Mouse (Mus musculus) testis, adult 2 months (tissue): ENCODE measurements around the gene Mrps6.

Source experiments
- CTCF ChIP-seq: fragments of 200-500 bp; IDR thresholded peaks from 2 replicates; pipeline ENCODE4 v1.5.1; 2012; ENCODE audit warnings: low read depth, mild to moderate bottlenecking, inconsistent platforms, low read length, moderate library complexity; ENCODE audit not compliant: control insufficient read depth, insufficient read depth, insufficient replicate concordance
- POLR2A ChIP-seq: fragments of 200-500 bp; IDR thresholded peaks from 2 replicates; pipeline ENCODE4 v1.6.1; 2012; ENCODE audit warnings: low read depth, mild to moderate bottlenecking, inconsistent platforms, low read length, moderate library complexity; ENCODE audit not compliant: control insufficient read depth

DNA sequence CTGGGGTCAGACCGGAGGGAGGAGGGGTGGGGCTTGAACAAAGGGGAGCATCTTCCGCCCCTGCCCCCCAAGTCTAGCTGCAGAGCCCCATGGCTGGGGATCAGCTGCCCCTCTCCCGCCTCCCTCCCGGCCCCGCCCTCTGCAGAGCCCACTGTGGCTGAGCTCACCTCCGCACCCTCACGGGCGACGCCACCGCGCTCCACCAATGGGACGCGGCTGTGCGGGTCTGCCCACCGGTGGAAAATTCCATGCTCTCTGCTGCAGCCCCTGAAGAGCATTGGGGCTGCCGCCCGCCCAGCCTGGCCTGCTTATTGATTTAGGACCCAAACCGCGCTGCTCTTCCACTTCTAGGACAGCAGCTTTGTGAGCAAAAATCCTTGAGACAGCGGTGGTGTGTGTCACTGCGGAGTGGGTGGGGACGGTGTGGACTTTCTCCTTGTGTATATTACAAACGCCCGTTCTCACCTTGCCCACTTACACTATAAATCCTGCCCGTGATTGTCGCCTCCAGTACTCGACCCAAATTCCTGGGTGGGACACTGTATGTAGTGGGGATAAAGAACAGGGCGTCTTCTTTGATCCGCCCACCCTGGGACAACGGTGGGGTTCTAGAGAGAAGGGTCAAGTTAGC lies 100.5 kb downstream of the Mrps6 start:
- TF ChIP-seq POLR2A, result no peak
- no peak for TF ChIP-seq CTCF
